ENCODE assay signal across 9 mouse cellular contexts in genomic region chr16:34125595-34125994, GRCm38 (mm10).
DNase-seq lines count a peak whose midpoint lies in the region; ATAC-seq lines count a peak whose summit lies in the region.
"Had no signal": no experiment of that assay in that cellular context is flagged by ENCODE, and none has a peak within 500 bp of the region (broad histone marks: within the 10 kb centered on the region; RNA-seq: fewer than 3 reads in every experiment).

No protein-coding gene starts in this region.

- no peaks in the 10 kb centered on the region for H3K27me3 ChIP-seq in hindbrain, embryonic 14.5 days (ENCODE audit: control insufficient read depth, insufficient read depth, low read length)
- H3K27me3 ChIP-seq in megakaryocyte, embryonic 14.5 days (replicated peaks) = peaks cover 71% of the 10 kb centered on the region

- no peak overlapping the region for H3K9ac ChIP-seq in hindbrain, embryonic 14.5 days

- no peaks in the 10 kb centered on the region; the same call in 1 of the 2 replicates for H3K4me1 ChIP-seq in hindbrain, embryonic 14.5 days (replicated peaks; ENCODE audit: control insufficient read depth, insufficient read depth, low read length)
- H3K4me1 ChIP-seq in megakaryocyte, embryonic 14.5 days = peaks cover 25% of the 10 kb centered on the region

- H3K4me2 ChIP-seq in hindbrain, embryonic 14.5 days (replicated peaks) = no peak overlapping the region

- no peak overlapping the region for H3K27ac ChIP-seq in hindbrain, embryonic 14.5 days
- H3K27ac ChIP-seq: macrophage had no signal

- peak; percentile 65; the same call in 1 of the 2 replicates for ATAC-seq in hindbrain, embryonic 14.5 days (ENCODE audit: low FRiP score)
- ATAC-seq in monocyte, adult 5-6 weeks (replicated peaks; ENCODE audit: insufficient number of reproducible peaks, low FRiP score, low TSS enrichment, poor library complexity, severe bottlenecking) = no peak

- WGBS in hindbrain, embryonic 14.5 days = 5% methylated on average over 2 of the region's 2 CpGs

- DNase-seq in R1 (ENCODE audit: low read depth, low spot score) = peak; percentile 66
- peak; percentile 62 for DNase-seq in cerebellum, adult 9-10 months
- peak; percentile 61 to 78 for DNase-seq in frontal cortex, postnatal 10 days (ENCODE audit: low spot score in 2 of 2)
- DNase-seq in hindbrain, embryonic 14.5 days (ENCODE audit: low spot score) = peak; percentile 77
- peak; percentile 68 to 72 for DNase-seq in layer of hippocampus, postnatal 36 days
- peak; percentile 88 to 90 for DNase-seq in right cerebral cortex, postnatal 10 days (ENCODE audit: low spot score in 2 of 2)

- no peaks in the 10 kb centered on the region for H3K36me3 ChIP-seq in hindbrain, embryonic 14.5 days (replicated peaks; ENCODE audit: control insufficient read depth, insufficient read depth)
- H3K36me3 ChIP-seq in megakaryocyte, embryonic 14.5 days (replicated peaks; ENCODE audit: low read length) = no peaks in the 10 kb centered on the region

- no peaks in the 10 kb centered on the region for H3K9me3 ChIP-seq in hindbrain, embryonic 14.5 days (ENCODE audit: control insufficient read depth, low read length)
- no peaks in the 10 kb centered on the region for H3K9me3 ChIP-seq in megakaryocyte, embryonic 14.5 days

- no peak overlapping the region for H3K4me3 ChIP-seq in hindbrain, embryonic 14.5 days (replicated peaks; ENCODE audit: low read length)
- peak overlapping the region; percentile 7 for H3K4me3 ChIP-seq in megakaryocyte, embryonic 14.5 days (replicated peaks)
